Mouse (Mus musculus) testis, adult 2 months (tissue): Measurements from ENCODE around the gene Manba. TPM values are rescaled to one million over a fixed set of nuclear protein-coding genes. Genes with fewer than 3 reads are reported as not detected.

ENCODE experiments used
- H3K27ac ChIP-seq: fragments of 200-500 bp; 2 replicates; pipeline ENCODE4 v1.5.1; 2012; ENCODE audit warnings: low read depth, low read length; ENCODE audit not compliant: control insufficient read depth, insufficient read depth
- H3K27me3 ChIP-seq: fragments of 200-500 bp; 2 replicates; pipeline ENCODE4 v1.6.1; 2012; ENCODE audit warnings: mild to moderate bottlenecking, low read length, moderate library complexity; ENCODE audit not compliant: control insufficient read depth, insufficient read depth
- H3K36me3 ChIP-seq: fragments of 200-500 bp; 2 replicates; pipeline ENCODE4 v1.6.1; 2012; ENCODE audit warnings: mild to moderate bottlenecking, low read length; ENCODE audit not compliant: control insufficient read depth, insufficient read depth
- H3K4me1 ChIP-seq: fragments of 200-500 bp; 2 replicates; pipeline ENCODE4 v1.6.1; 2012; ENCODE audit warnings: low read length; ENCODE audit not compliant: control insufficient read depth, insufficient read depth
- H3K4me3 ChIP-seq: fragments of 200-500 bp; 2 replicates; pipeline ENCODE4 v1.5.1; 2012; ENCODE audit warnings: low read depth, mild to moderate bottlenecking, low read length, moderate library complexity, mixed read lengths; ENCODE audit not compliant: control insufficient read depth
- CTCF ChIP-seq: fragments of 200-500 bp; IDR thresholded peaks from 2 replicates; pipeline ENCODE4 v1.5.1; 2012; ENCODE audit warnings: low read depth, mild to moderate bottlenecking, inconsistent platforms, low read length, moderate library complexity; ENCODE audit not compliant: control insufficient read depth, insufficient read depth, insufficient replicate concordance
- POLR2A ChIP-seq: fragments of 200-500 bp; IDR thresholded peaks from 2 replicates; pipeline ENCODE4 v1.6.1; 2012; ENCODE audit warnings: low read depth, mild to moderate bottlenecking, inconsistent platforms, low read length, moderate library complexity; ENCODE audit not compliant: control insufficient read depth
- polyA plus RNA-seq: library from polyadenylated mRNA; depleted of rRNA; stranded (reverse); fragments of >200 nt; gene quantifications from 2 replicates; pipeline ENCODE4 v1.2.3, GENCODE M21; 2012

The Manba gene
- polyA plus RNA-seq, 1 experiment: 8.5 TPM

GRCm38 (mm10) chr3:135573051-135573450 is 87.6 kb downstream of the Manba start:
- peak overlapping the region; percentile 82 for H3K27ac ChIP-seq
- H3K4me1 ChIP-seq: peaks cover 2% of the 10 kb centered on the region
- no peak overlapping the region for H3K4me3 ChIP-seq
- TF ChIP-seq CTCF (no peak), POLR2A (no peak)
- H3K27me3 ChIP-seq: no peaks in the 10 kb centered on the region
- no peaks in the 10 kb centered on the region for H3K36me3 ChIP-seq

GRCm38 (mm10) chr3:135575126-135575525 is 89.7 kb downstream of the Manba start:
- Histone ChIP-seq H3K36me3 (no peaks in the 10 kb centered on the region), H3K4me3 (no peak overlapping the region), H3K27ac (no peak overlapping the region), H3K27me3 (no peaks in the 10 kb centered on the region), H3K4me1 (peaks cover 2% of the 10 kb centered on the region)
- TF ChIP-seq CTCF (no peak), POLR2A (no peak)

- Histone ChIP-seq H3K27ac (no peak overlapping the region; the same call in 1 of the 2 replicates), H3K4me1 (no peaks in the 10 kb centered on the region; the same call in 1 of the 2 replicates), H3K27me3 (no peaks in the 10 kb centered on the region), H3K36me3 (no peaks in the 10 kb centered on the region), H3K4me3 (no peak overlapping the region)
- TF ChIP-seq POLR2A (no peak), CTCF (no peak)
These were observed 93.3 kb downstream of the Manba start for GRCm38 (mm10) chr3:135578588-135579140.

GRCm38 (mm10) chr3:135579179-135579578 is 93.8 kb downstream of the Manba start:
- no peaks in the 10 kb centered on the region for H3K27me3 ChIP-seq
- no peak overlapping the region for H3K4me3 ChIP-seq
- no peak overlapping the region; the same call in 1 of the 2 replicates for H3K27ac ChIP-seq
- H3K36me3 ChIP-seq: no peaks in the 10 kb centered on the region
- TF ChIP-seq CTCF (no peak), POLR2A (no peak)
- H3K4me1 ChIP-seq: no peaks in the 10 kb centered on the region; the same call in 1 of the 2 replicates

- no peaks in the 10 kb centered on the region for H3K4me1 ChIP-seq
- peak overlapping the region; percentile 15; the same call in 1 of the 2 replicates for H3K27ac ChIP-seq
- TF ChIP-seq POLR2A (no peak), CTCF (no peak)
These were observed 95.2 kb downstream of the Manba start for GRCm38 (mm10) chr3:135580439-135581275.

GRCm38 (mm10) chr3:135581606-135582117 is 96.3 kb downstream of the Manba start:
- Histone ChIP-seq H3K4me3 (no peak overlapping the region), H3K36me3 (no peaks in the 10 kb centered on the region), H3K27me3 (no peaks in the 10 kb centered on the region), H3K4me1 (no peaks in the 10 kb centered on the region), H3K27ac (peak overlapping the region; percentile 30)
- TF ChIP-seq CTCF: no peak
- TF ChIP-seq POLR2A: no peak

More at GRCm38 (mm10) chr3:135580439-135581275, 95.2 kb downstream of the Manba start:
- H3K27me3 ChIP-seq: no peaks in the 10 kb centered on the region
- H3K36me3 ChIP-seq: no peaks in the 10 kb centered on the region
- H3K4me3 ChIP-seq: no peak overlapping the region

- Histone ChIP-seq H3K36me3 (no peaks in the 10 kb centered on the region), H3K4me1 (no peaks in the 10 kb centered on the region), H3K27me3 (no peaks in the 10 kb centered on the region), H3K27ac (no peak overlapping the region), H3K4me3 (no peak overlapping the region)
- TF ChIP-seq POLR2A (no peak), CTCF (no peak)
These were observed 96.8 kb downstream of the Manba start for GRCm38 (mm10) chr3:135582246-135582645.
